Mouse (Mus musculus) olfactory bulb, adult 2 months (tissue): ENCODE results near the gene Slc9a7. TPM values are rescaled to one million over a fixed set of nuclear protein-coding genes. Genes with fewer than 3 reads are reported as not detected.

Experiments used
- H3K27ac ChIP-seq: fragments of 200-500 bp; 2 replicates; pipeline ENCODE4 v1.5.1; 2012; ENCODE audit warnings: low read depth, low read length; ENCODE audit not compliant: insufficient read depth
- H3K4me1 ChIP-seq: fragments of 200-500 bp; 2 replicates; pipeline ENCODE4 v1.6.1; 2012; ENCODE audit warnings: low read length; ENCODE audit not compliant: control insufficient read depth, insufficient read depth
- H3K4me3 ChIP-seq: fragments of 200-500 bp; 2 replicates; pipeline ENCODE4 v1.5.1; 2012; ENCODE audit warnings: mild to moderate bottlenecking, low read depth, low read length, moderate library complexity; ENCODE audit not compliant: insufficient read depth
- CTCF ChIP-seq: fragments of 200-500 bp; IDR thresholded peaks from 2 replicates; pipeline ENCODE4 v1.5.1; 2012; ENCODE audit warnings: low read depth, mild to moderate bottlenecking, low read length, moderate library complexity; ENCODE audit not compliant: insufficient read depth
- POLR2A ChIP-seq: fragments of 200-500 bp; IDR thresholded peaks from 2 replicates; pipeline ENCODE4 v1.6.1; 2012; ENCODE audit warnings: mild to moderate bottlenecking, low read depth, low read length, moderate library complexity; ENCODE audit not compliant: insufficient read depth
- WGBS: fragments of 180-500 bp; shearing (Covaris S2); methylation state at CpG from one replicate; pipeline ENCODE4 v1.1.7; 2018; 5-methylcytosine and 5-hydroxymethylcytosine counted together
- polyA plus RNA-seq: library from polyadenylated mRNA; stranded (reverse); fragments of >200 nt; gene quantifications from 2 replicates; pipeline ENCODE4 v1.2.4, GENCODE M21; 2012; ENCODE audit warnings: low replicate concordance; ENCODE audit not compliant: missing spikeins, insufficient read depth, insufficient read length

Gene Slc9a7
- polyA plus RNA-seq, 1 experiment = not detected

GRCm38 (mm10) chrX:20286254-20286653 lies 5.4 kb downstream of the Slc9a7 start:
- Histone ChIP-seq H3K4me1 (no peaks in the 10 kb centered on the region), H3K27ac (no peak overlapping the region), H3K4me3 (no peak overlapping the region)
- 73% methylated on average over 2 of the region's 2 CpGs for WGBS
- TF ChIP-seq CTCF = no peak
- no peak for TF ChIP-seq POLR2A

- H3K4me3 ChIP-seq = no peak overlapping the region
- WGBS = 80% methylated on average over 6 of the region's 6 CpGs
- no peak for TF ChIP-seq CTCF
- TF ChIP-seq POLR2A = no peak
- no peaks in the 10 kb centered on the region for H3K4me1 ChIP-seq
- no peak overlapping the region for H3K27ac ChIP-seq
Observed at GRCm38 (mm10) chrX:20279424-20279823, 12.2 kb downstream of the Slc9a7 start.

GRCm38 (mm10) chrX:20273854-20274253 lies 17.8 kb downstream of the Slc9a7 start:
- no peak overlapping the region for H3K27ac ChIP-seq
- TF ChIP-seq CTCF (no peak), POLR2A (no peak)
- no peaks in the 10 kb centered on the region for H3K4me1 ChIP-seq
- no peak overlapping the region for H3K4me3 ChIP-seq

- H3K4me1 ChIP-seq = no peaks in the 10 kb centered on the region
- TF ChIP-seq CTCF = no peak
- no peak for TF ChIP-seq POLR2A
- H3K27ac ChIP-seq = no peak overlapping the region
- WGBS = 33% methylated on average over 1 of the region's 1 CpGs
- H3K4me3 ChIP-seq = no peak overlapping the region
Observed at GRCm38 (mm10) chrX:20271980-20272379, 19.6 kb downstream of the Slc9a7 start.

- TF ChIP-seq POLR2A (no peak), CTCF (no peak)
- WGBS = 78% methylated on average over 3 of the region's 3 CpGs
- Histone ChIP-seq H3K4me3 (no peak overlapping the region), H3K4me1 (no peaks in the 10 kb centered on the region), H3K27ac (no peak overlapping the region)
Observed at GRCm38 (mm10) chrX:20269980-20270379, 21.6 kb downstream of the Slc9a7 start.

- Histone ChIP-seq H3K4me1 (no peaks in the 10 kb centered on the region), H3K27ac (no peak overlapping the region), H3K4me3 (no peak overlapping the region)
- 66% methylated on average over 2 of the region's 2 CpGs for WGBS
- TF ChIP-seq CTCF (no peak), POLR2A (no peak)
Observed at GRCm38 (mm10) chrX:20264370-20264769, 27.2 kb downstream of the Slc9a7 start.

GRCm38 (mm10) chrX:20228102-20228501 lies 63.5 kb downstream of the Slc9a7 start:
- Histone ChIP-seq H3K4me1 (no peaks in the 10 kb centered on the region), H3K27ac (no peak overlapping the region), H3K4me3 (no peak overlapping the region)
- TF ChIP-seq CTCF (no peak), POLR2A (no peak)

- Histone ChIP-seq H3K4me1 (no peaks in the 10 kb centered on the region), H3K27ac (no peak overlapping the region), H3K4me3 (no peak overlapping the region)
- TF ChIP-seq POLR2A (no peak), CTCF (no peak)
- WGBS = 91% methylated on average over 2 of the region's 2 CpGs
Observed at GRCm38 (mm10) chrX:20221486-20221885, 70.1 kb downstream of the Slc9a7 start.

GRCm38 (mm10) chrX:20185616-20186015 lies 106.0 kb downstream of the Slc9a7 start:
- no peak for TF ChIP-seq CTCF
- no peak for TF ChIP-seq POLR2A
- H3K4me3 ChIP-seq = no peak overlapping the region
- H3K4me1 ChIP-seq = no peaks in the 10 kb centered on the region
- H3K27ac ChIP-seq = no peak overlapping the region
- WGBS = 81% methylated on average over 3 of the region's 3 CpGs

- no peak overlapping the region for H3K27ac ChIP-seq
- H3K4me3 ChIP-seq = no peak overlapping the region
- no peaks in the 10 kb centered on the region for H3K4me1 ChIP-seq
- TF ChIP-seq CTCF (no peak), POLR2A (no peak)
- 94% methylated on average over 1 of the region's 1 CpGs for WGBS
Observed at GRCm38 (mm10) chrX:20176792-20177191, 114.8 kb downstream of the Slc9a7 start.

GRCm38 (mm10) chrX:20168430-20168829 lies 123.2 kb downstream of the Slc9a7 start:
- H3K4me3 ChIP-seq = no peak overlapping the region
- TF ChIP-seq CTCF (no peak), POLR2A (no peak)
- H3K27ac ChIP-seq = no peak overlapping the region
- no peaks in the 10 kb centered on the region for H3K4me1 ChIP-seq
